Mouse (Mus musculus): ENCODE measurements around the gene Rnf40.

Gene Rnf40

GRCm38 (mm10) chr7:127588011-127588871, at the start of gene Rnf40, which contains the start of gene Ccdc189:
TSS of gene Rnf40 (plus strand) at chr7:127588767.
TSS of gene Ccdc189 (minus strand) at chr7:127588595.
- peak; percentile 99 for DNase-seq (ENCODE audit: low read depth)

- DNase-seq (ENCODE audit: low read depth) = no peak
Measured at GRCm38 (mm10) chr7:127541671-127542070, 46.9 kb upstream of the Rnf40 start.

GRCm38 (mm10) chr7:127549116-127549835, 39.3 kb upstream of the Rnf40 start:
- no peak for DNase-seq (ENCODE audit: low read depth)

- no peak for DNase-seq (ENCODE audit: low read depth)
Measured at GRCm38 (mm10) chr7:127551558-127551957, 37.0 kb upstream of the Rnf40 start.

GRCm38 (mm10) chr7:127560580-127560979, 28.0 kb upstream of the Rnf40 start:
- DNase-seq (ENCODE audit: low read depth) = no peak

GRCm38 (mm10) chr7:127561340-127561858, 27.2 kb upstream of the Rnf40 start, which contains the start of gene Tmem265:
TSS of gene Tmem265 (plus strand) at chr7:127561390.
- DNase-seq (ENCODE audit: low read depth) = no peak

GRCm38 (mm10) chr7:127564381-127565150, 24.0 kb upstream of the Rnf40 start:
- peak; percentile 41 for DNase-seq (ENCODE audit: low read depth)

GRCm38 (mm10) chr7:127572895-127573471, 15.6 kb upstream of the Rnf40 start, which contains the start of gene Phkg2:
TSS of gene Phkg2 (plus strand) at chr7:127573340.
- peak; percentile 97 for DNase-seq (ENCODE audit: low read depth)

- no peak for DNase-seq (ENCODE audit: low read depth)
Measured at GRCm38 (mm10) chr7:127573503-127574008, 15.0 kb upstream of the Rnf40 start.

- DNase-seq (ENCODE audit: low read depth) = no peak
Measured at GRCm38 (mm10) chr7:127574115-127574514, 14.5 kb upstream of the Rnf40 start.

GRCm38 (mm10) chr7:127583260-127583659, 5.3 kb upstream of the Rnf40 start:
- no peak for DNase-seq (ENCODE audit: low read depth)

- DNase-seq (ENCODE audit: low read depth) = no peak
Measured at GRCm38 (mm10) chr7:127585031-127585430, 3.5 kb upstream of the Rnf40 start.

GRCm38 (mm10) chr7:127586149-127586548, 2.4 kb upstream of the Rnf40 start:
- DNase-seq (ENCODE audit: low read depth) = no peak

GRCm38 (mm10) chr7:127587196-127587595, 1.4 kb upstream of the Rnf40 start:
- DNase-seq (ENCODE audit: low read depth) = no peak

- DNase-seq (ENCODE audit: low read depth) = no peak
Measured at GRCm38 (mm10) chr7:127588901-127589300, 334 bp downstream of the Rnf40 start.

GRCm38 (mm10) chr7:127589637-127590036, 1.1 kb downstream of the Rnf40 start:
- DNase-seq (ENCODE audit: low read depth) = no peak

- no peak for DNase-seq (ENCODE audit: low read depth)
Measured at GRCm38 (mm10) chr7:127591108-127591507, 2.5 kb downstream of the Rnf40 start.

GRCm38 (mm10) chr7:127592575-127592974, 4.0 kb downstream of the Rnf40 start:
- DNase-seq (ENCODE audit: low read depth) = no peak

GRCm38 (mm10) chr7:127596747-127597146, 8.2 kb downstream of the Rnf40 start:
- no peak for DNase-seq (ENCODE audit: low read depth)

- no peak for DNase-seq (ENCODE audit: low read depth)
Measured at GRCm38 (mm10) chr7:127600612-127601011, 12.0 kb downstream of the Rnf40 start.

GRCm38 (mm10) chr7:127601735-127602134, 13.2 kb downstream of the Rnf40 start:
- DNase-seq (ENCODE audit: low read depth) = no peak

Measured in fibroblast of lung, adult 2 months (primary cell).